Mouse (Mus musculus) midbrain, embryonic 11.5 days (tissue): ENCODE measurements at regions not wholly inside any gene's neighbourhood (a gene's known extent, or its start where the extent isn't known, plus 50 kb on each side); places are given as distances from the start of the nearest gene placed in this dataset.

Experiments
- ATAC-seq: fragments of 200-750 bp; cut with Nextera tagmentation; 2 replicates; pipeline ENCODE4 v1.8.0; 2017; ENCODE audit warnings: moderate TSS enrichment, moderate library complexity; ENCODE audit not compliant: low FRiP score
- DNase-seq: peaks from one replicate; pipeline ENCODE4 v3.0.0; 2015; ENCODE audit warnings: low spot score; ENCODE audit errors: missing footprints
- H3K27ac ChIP-seq: fragments of 300-500 bp; sonication (generic); 2 replicates; pipeline ENCODE4 v1.5.1; 2014; ENCODE audit warnings: low read depth, low read length
- H3K27me3 ChIP-seq: fragments of 300-500 bp; sonication (generic); 2 replicates; pipeline ENCODE4 v1.6.1; 2014; ENCODE audit warnings: mild to moderate bottlenecking, low read length, moderate library complexity, mixed read lengths; ENCODE audit not compliant: control insufficient read depth, insufficient read depth
- H3K36me3 ChIP-seq: fragments of 300-500 bp; sonication (generic); 2 replicates; pipeline ENCODE4 v1.6.1; 2014; ENCODE audit warnings: mild to moderate bottlenecking, low read length, moderate library complexity, mixed read lengths; ENCODE audit not compliant: control insufficient read depth, insufficient read depth
- H3K4me1 ChIP-seq: fragments of 300-500 bp; sonication (generic); 2 replicates; pipeline ENCODE4 v1.6.1; 2014; ENCODE audit warnings: low read length; ENCODE audit not compliant: control insufficient read depth, insufficient read depth
- H3K4me2 ChIP-seq: fragments of 300-500 bp; sonication (generic); 2 replicates; pipeline ENCODE4 v1.6.1; 2014; ENCODE audit warnings: mild to moderate bottlenecking, moderate library complexity
- H3K4me3 ChIP-seq: fragments of 300-500 bp; sonication (generic); 2 replicates; pipeline ENCODE4 v1.5.1; 2014; ENCODE audit warnings: low read depth, low read length
- H3K9ac ChIP-seq: fragments of 300-500 bp; sonication (generic); 2 replicates; pipeline ENCODE4 v1.6.1; 2014; ENCODE audit warnings: low read length
- H3K9me3 ChIP-seq: fragments of 300-500 bp; sonication (generic); 2 replicates; pipeline ENCODE4 v1.6.1; 2016; ENCODE audit warnings: low read length; ENCODE audit not compliant: control insufficient read depth
- WGBS: fragments of 180-500 bp; shearing (Covaris S2); extraction: QIAGEN DNeasy Blood & Tissue Kit; methylation state at CpG from one replicate; pipeline ENCODE4 v1.1.7; 2014; 5-methylcytosine and 5-hydroxymethylcytosine counted together

DNA sequence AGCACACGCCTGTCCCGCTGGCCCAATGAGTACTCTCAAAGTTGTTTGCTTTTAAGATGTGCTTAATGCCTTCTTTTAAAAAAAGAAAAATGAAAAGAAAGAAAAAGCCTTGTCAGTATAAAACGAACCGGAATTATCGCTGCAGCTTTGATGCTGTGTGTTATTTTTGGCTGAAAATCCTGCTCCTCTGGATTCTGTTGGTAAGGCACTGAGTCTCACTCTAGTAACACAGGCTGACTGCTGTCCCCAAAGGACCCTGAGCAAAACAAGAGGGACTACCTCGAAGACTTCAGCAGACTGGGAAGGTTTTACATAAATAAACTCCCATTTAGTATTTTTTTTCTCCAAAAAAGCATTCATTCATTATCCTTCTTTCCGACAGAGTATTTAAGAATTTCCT lies 196.1 kb upstream of the Ppargc1a start:
- no peak for DNase-seq
- WGBS: 64% methylated on average over 7 of the region's 7 CpGs
- ATAC-seq: no peak
- H3K36me3 ChIP-seq: no peaks in the 10 kb centered on the region
- H3K27me3 ChIP-seq: no peaks in the 10 kb centered on the region
- H3K4me1 ChIP-seq: no peaks in the 10 kb centered on the region
- no peak overlapping the region for H3K9ac ChIP-seq
- H3K4me3 ChIP-seq: no peak overlapping the region
- no peak overlapping the region for H3K4me2 ChIP-seq
- H3K27ac ChIP-seq: no peak overlapping the region
- no peaks in the 10 kb centered on the region for H3K9me3 ChIP-seq

DNA sequence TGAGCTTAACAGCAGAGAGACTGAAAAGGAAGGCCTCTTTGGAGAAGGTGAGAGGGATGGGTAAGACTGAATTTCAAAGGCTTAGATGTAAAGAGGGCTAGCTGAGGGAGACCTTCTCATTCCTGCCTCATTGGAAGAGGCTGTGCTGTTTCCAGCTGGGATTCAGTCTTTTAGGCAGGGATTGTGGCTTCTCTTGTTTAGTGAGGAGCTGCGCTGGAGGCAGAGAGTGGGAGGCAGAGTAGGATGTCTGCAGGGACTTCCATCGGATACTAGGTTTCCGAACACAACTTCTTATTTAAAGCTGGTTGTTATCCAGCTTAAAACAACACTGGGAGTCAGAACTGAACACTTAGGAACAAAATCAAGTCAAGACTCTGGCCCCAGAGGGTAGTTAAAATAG lies 194.8 kb upstream of the Ppargc1a start:
- Histone ChIP-seq H3K27ac (no peak overlapping the region), H3K4me3 (no peak overlapping the region), H3K9ac (no peak overlapping the region), H3K27me3 (no peaks in the 10 kb centered on the region), H3K36me3 (no peaks in the 10 kb centered on the region), H3K9me3 (no peaks in the 10 kb centered on the region), H3K4me2 (no peak overlapping the region), H3K4me1 (no peaks in the 10 kb centered on the region)
- 60% methylated on average over 3 of the region's 3 CpGs for WGBS
- ATAC-seq: no peak
- DNase-seq: no peak

DNA sequence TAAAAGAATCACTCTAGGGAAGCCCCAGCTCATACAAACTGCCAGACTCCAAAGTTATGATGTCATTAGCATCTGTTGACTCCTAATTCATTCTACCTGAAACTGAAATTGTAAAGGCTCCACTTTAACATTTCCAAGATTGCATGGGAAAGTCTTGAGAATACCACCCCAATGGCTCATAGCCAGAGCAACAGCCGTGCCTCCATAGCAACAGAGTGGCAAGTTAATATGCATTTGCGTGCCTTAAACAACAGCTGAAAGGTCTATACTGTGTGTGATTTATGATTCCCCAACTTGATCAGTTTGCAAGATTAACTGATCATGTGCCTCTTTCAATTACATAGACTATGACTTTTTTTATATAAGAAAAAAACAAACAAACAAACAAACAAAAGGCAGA lies 190.8 kb upstream of the Ppargc1a start:
- WGBS: 82% methylated on average over 2 of the region's 2 CpGs
- DNase-seq: no peak
- Histone ChIP-seq H3K36me3 (no peaks in the 10 kb centered on the region), H3K4me3 (no peak overlapping the region), H3K9me3 (no peaks in the 10 kb centered on the region), H3K9ac (no peak overlapping the region), H3K4me1 (no peaks in the 10 kb centered on the region), H3K27me3 (no peaks in the 10 kb centered on the region), H3K4me2 (no peak overlapping the region), H3K27ac (no peak overlapping the region)
- ATAC-seq: no peak

DNA sequence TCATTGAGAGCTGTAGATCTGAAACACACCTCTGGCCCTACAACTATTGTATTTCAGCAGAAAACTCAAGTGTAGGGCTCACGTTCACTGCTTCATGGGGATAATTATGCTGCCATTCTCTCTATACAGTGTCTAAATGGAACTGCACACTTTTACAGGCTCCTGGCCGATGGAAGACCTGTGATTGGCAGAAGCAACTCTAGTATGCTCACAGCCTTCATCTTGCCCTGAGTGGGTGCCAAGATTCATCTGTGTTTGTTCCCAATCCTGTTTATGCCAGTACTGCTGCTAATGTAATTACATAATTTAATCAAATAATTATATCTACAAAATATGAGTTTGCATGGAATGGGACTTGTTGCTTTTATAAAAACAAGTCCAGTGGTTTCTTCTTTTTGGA lies 190.3 kb upstream of the Ppargc1a start:
- H3K36me3 ChIP-seq: no peaks in the 10 kb centered on the region

DNA sequence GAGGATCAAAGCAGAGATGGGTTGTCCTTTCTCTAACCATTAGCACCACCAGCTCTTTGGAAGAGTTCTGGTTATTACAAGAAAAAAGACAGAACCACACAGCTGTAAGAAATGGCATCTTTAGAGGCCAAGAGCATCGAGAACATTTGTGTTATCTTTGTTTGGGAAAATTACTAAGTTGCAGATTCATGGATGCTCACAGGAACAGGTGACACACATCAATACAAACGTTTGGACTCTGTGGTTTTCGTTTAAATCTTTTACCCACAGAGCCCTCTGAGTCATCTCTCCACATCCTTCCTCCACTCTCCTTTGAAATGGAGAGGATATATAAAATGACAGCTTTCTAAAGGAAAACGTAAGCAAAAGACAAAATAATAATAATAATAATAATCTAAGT lies 184.5 kb upstream of the Ppargc1a start:
- no peaks in the 10 kb centered on the region for H3K27me3 ChIP-seq
- no peaks in the 10 kb centered on the region for H3K36me3 ChIP-seq
- WGBS: 82% methylated on average over 4 of the region's 4 CpGs
- H3K4me2 ChIP-seq: no peak overlapping the region
- ATAC-seq (no peak), DNase-seq (no peak)
- H3K9ac ChIP-seq: no peak overlapping the region
- H3K9me3 ChIP-seq: no peaks in the 10 kb centered on the region
- H3K4me3 ChIP-seq: no peak overlapping the region
- H3K4me1 ChIP-seq: no peaks in the 10 kb centered on the region
- H3K27ac ChIP-seq: no peak overlapping the region

More for the DNA sequence above, 190.3 kb upstream of the Ppargc1a start:
- WGBS: 89% methylated on average over 2 of the region's 2 CpGs
- no peak overlapping the region for H3K9ac ChIP-seq
- no peak overlapping the region for H3K27ac ChIP-seq
- no peaks in the 10 kb centered on the region for H3K9me3 ChIP-seq
- H3K27me3 ChIP-seq: no peaks in the 10 kb centered on the region
- no peak for ATAC-seq
- no peaks in the 10 kb centered on the region for H3K4me1 ChIP-seq
- no peak for DNase-seq
- no peak overlapping the region for H3K4me2 ChIP-seq
- no peak overlapping the region for H3K4me3 ChIP-seq

DNA sequence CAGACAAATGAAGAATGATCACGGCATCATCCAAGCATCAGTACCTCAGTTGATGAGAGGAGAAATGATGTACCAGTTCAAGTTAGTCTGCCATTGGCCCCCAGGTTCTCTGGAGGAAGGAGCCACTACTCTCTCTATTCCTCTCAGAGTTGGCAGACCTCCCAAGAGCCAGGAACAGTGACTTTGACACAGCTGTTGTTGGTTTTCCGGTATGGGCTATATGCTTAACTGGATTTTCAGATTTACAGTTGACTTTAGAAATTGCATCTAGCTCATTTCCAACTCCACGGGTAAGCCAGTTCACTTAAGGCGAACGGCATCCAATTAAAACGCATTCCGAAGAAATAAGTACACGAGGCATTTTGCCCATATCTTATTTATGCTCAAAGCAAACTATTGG lies 182.9 kb upstream of the Ppargc1a start:
- no peak overlapping the region for H3K27ac ChIP-seq
- no peaks in the 10 kb centered on the region for H3K9me3 ChIP-seq
- no peak for ATAC-seq
- no peak for DNase-seq
- H3K4me1 ChIP-seq: no peaks in the 10 kb centered on the region
- no peaks in the 10 kb centered on the region for H3K27me3 ChIP-seq
- no peaks in the 10 kb centered on the region for H3K36me3 ChIP-seq
- no peak overlapping the region for H3K4me2 ChIP-seq
- no peak overlapping the region for H3K9ac ChIP-seq
- H3K4me3 ChIP-seq: no peak overlapping the region
- 92% methylated on average over 8 of the region's 8 CpGs for WGBS

DNA sequence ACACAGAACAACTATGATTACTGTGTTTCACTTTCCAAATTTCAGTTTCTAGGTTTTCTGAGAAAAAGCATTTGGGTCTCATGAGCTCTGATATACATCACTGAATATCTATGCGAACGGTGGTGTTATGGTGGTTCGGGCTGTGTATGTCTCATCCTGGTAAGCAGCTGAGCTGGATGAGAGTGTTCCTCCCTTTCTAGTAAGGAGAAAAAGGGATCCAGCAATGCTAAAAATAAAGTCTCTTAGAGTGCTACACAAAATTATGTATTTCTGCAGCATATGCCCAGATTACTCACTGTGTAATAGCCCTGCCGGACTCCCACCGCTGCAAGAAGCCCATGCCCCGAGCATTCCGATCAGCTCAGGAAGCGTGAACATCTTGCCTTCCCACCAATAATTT lies 173.4 kb upstream of the Ppargc1a start:
- no peak overlapping the region for H3K27ac ChIP-seq
- DNase-seq (no peak), ATAC-seq (no peak)
- no peaks in the 10 kb centered on the region for H3K4me1 ChIP-seq
- no peaks in the 10 kb centered on the region for H3K27me3 ChIP-seq
- H3K9ac ChIP-seq: no peak overlapping the region
- WGBS: 95% methylated on average over 8 of the region's 8 CpGs
- H3K9me3 ChIP-seq: no peaks in the 10 kb centered on the region
- H3K4me3 ChIP-seq: no peak overlapping the region
- H3K36me3 ChIP-seq: no peaks in the 10 kb centered on the region
- H3K4me2 ChIP-seq: no peak overlapping the region

DNA sequence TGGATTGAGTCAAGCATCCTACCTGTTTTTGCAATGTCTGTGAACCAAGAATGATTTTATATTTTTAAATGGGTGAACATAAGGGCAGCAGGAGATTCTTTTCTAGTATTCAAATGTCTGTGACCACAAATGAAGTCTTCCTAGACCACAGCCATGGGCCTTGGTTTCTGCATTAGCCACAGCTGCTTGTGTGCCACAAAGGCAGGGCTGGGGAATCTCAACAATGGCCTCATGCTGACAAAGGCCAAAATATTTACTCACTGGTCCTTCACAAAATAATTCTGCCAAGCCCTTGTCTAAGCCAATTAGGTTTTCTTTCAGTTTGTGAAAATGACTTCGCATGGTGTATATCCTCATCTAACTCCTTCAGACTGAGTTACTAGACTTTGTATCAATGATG lies 162.7 kb upstream of the Ppargc1a start:
- DNase-seq (no peak), ATAC-seq (no peak)
- Histone ChIP-seq H3K4me3 (no peak overlapping the region), H3K27ac (no peak overlapping the region), H3K4me2 (no peak overlapping the region), H3K27me3 (no peaks in the 10 kb centered on the region), H3K36me3 (no peaks in the 10 kb centered on the region), H3K4me1 (no peaks in the 10 kb centered on the region), H3K9me3 (no peaks in the 10 kb centered on the region), H3K9ac (no peak overlapping the region)
- WGBS: 36% methylated on average over 1 of the region's 1 CpGs

DNA sequence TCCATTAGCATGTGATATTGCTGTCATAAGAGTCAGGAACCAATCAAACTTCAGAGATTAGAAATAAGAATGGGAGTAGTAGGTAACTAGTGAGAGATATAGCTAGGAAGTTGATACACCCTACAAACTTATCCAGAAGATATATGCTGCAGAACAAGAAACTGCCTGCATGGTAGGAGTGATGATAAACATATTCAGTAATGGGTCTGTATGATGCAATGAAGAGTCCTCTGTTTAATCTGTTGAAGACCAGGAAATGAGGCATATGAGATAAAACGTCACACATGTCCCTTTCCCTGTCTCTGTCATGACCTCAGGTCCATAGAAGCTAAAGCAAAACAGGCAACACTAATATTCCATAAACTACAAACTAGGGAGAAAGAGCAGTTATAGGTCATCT lies 162.2 kb upstream of the Ppargc1a start:
- Histone ChIP-seq H3K4me3 (no peak overlapping the region), H3K27me3 (no peaks in the 10 kb centered on the region), H3K4me2 (no peak overlapping the region), H3K4me1 (no peaks in the 10 kb centered on the region), H3K36me3 (no peaks in the 10 kb centered on the region), H3K27ac (no peak overlapping the region), H3K9me3 (no peaks in the 10 kb centered on the region), H3K9ac (no peak overlapping the region)
- no peak for ATAC-seq
- 72% methylated on average over 1 of the region's 1 CpGs for WGBS
- no peak for DNase-seq

DNA sequence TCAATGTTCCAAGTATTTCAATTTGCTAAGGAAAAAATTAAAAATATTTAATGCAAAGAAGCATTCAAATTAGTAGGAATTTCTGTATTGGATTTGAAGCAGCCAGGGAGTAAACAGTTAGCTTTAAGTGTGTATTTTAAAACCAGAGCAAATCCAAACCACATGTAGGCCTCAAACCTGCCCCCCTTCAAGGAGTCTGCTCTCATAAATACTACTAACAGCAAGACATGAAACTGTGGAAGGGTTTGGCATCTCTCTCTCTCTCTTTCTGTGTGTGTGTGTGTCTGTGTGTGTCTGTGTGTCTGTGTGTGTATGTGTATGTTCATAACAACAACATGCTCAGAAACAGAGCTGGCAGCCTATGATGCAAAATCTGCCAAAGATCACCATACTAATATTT lies 159.2 kb upstream of the Ppargc1a start:
- Histone ChIP-seq H3K36me3 (no peaks in the 10 kb centered on the region), H3K9me3 (no peaks in the 10 kb centered on the region), H3K4me1 (no peaks in the 10 kb centered on the region), H3K4me2 (no peak overlapping the region), H3K27me3 (no peaks in the 10 kb centered on the region), H3K27ac (no peak overlapping the region), H3K4me3 (no peak overlapping the region), H3K9ac (no peak overlapping the region)
- ATAC-seq (no peak), DNase-seq (no peak)
